16 mouse cellular contexts compared by ENCODE assay signal in genomic region chr2:35486981-35487655, GRCm38 (mm10). TPM values are rescaled to one million over a fixed set of nuclear protein-coding genes. Genes with fewer than 3 reads are reported as not detected.
DNase-seq lines count a peak whose midpoint lies in the region; ATAC-seq and TF ChIP-seq lines count a peak whose summit lies in the region.
"Had no signal": no experiment of that assay in that cellular context is flagged by ENCODE, and none has a peak within 500 bp of the region (broad histone marks: within the 10 kb centered on the region; RNA-seq: fewer than 3 reads in every experiment).

No protein-coding gene starts in this region.

- no peaks in the 10 kb centered on the region for H3K27me3 ChIP-seq in liver, embryonic 13.5 days
- H3K27me3 ChIP-seq in liver, postnatal 0 days (ENCODE audit: insufficient read depth, low read length) = no peaks in the 10 kb centered on the region
- H3K27me3 ChIP-seq in C2C12 (ENCODE audit: control insufficient read depth, insufficient read depth, insufficient read length) = no peaks in the 10 kb centered on the region

- no peak for TF ChIP-seq EP300 in liver, postnatal 0 days (IDR thresholded peaks at IDR 0.05; ENCODE audit: low read depth)

- no peak overlapping the region for H3K4me3 ChIP-seq in liver, embryonic 13.5 days (replicated peaks)
- H3K4me3 ChIP-seq in liver, postnatal 0 days (ENCODE audit: low read depth, low read length) = no peak overlapping the region
- H3K4me3 ChIP-seq in C2C12 (ENCODE audit: insufficient read depth, poor library complexity, severe bottlenecking) = no peak overlapping the region
- H3K4me3 ChIP-seq: erythroblast, embryonic 14.5 days had no signal

- H3K4me1 ChIP-seq in liver, embryonic 13.5 days (replicated peaks) = peaks cover 37% of the 10 kb centered on the region
- peaks cover 13% of the 10 kb centered on the region; the same call in 1 of the 2 replicates for H3K4me1 ChIP-seq in liver, postnatal 0 days (ENCODE audit: insufficient read depth)

- no peak overlapping the region; the same call in 1 of the 2 replicates for H3K27ac ChIP-seq in liver, embryonic 13.5 days
- H3K27ac ChIP-seq in liver, postnatal 0 days (ENCODE audit: low read depth) = no peak overlapping the region
- H3K27ac ChIP-seq: hindbrain, embryonic 14.5 days had no signal

- no peaks in the 10 kb centered on the region for H3K79me3 ChIP-seq in C2C12 (ENCODE audit: low read depth)

- 0 out of 2 replicates have a peak, but pooled peaks have one; percentile 15 for ATAC-seq in liver, embryonic 13.5 days (ENCODE audit: low read depth)
- ATAC-seq in liver, postnatal 0 days = no peak
- ATAC-seq in granulocyte monocyte progenitor cell, adult 5-6 weeks (replicated peaks; ENCODE audit: poor library complexity, severe bottlenecking) = peak; percentile 53

- H3K36me3 ChIP-seq in liver, embryonic 13.5 days = no peaks in the 10 kb centered on the region
- H3K36me3 ChIP-seq in liver, postnatal 0 days (replicated peaks; ENCODE audit: insufficient read depth, low read length) = no peaks in the 10 kb centered on the region
- no peaks in the 10 kb centered on the region for H3K36me3 ChIP-seq in C2C12 (ENCODE audit: control insufficient read depth, insufficient read depth)

- TF ChIP-seq CTCF in liver, postnatal 0 days (IDR thresholded peaks at IDR 0.05; ENCODE audit: low read depth) = no peak
- TF ChIP-seq CTCF in C2C12 (IDR thresholded peaks at IDR 0.05; ENCODE audit: control insufficient read depth, insufficient read depth, insufficient read length) = no peak

- H3K79me2 ChIP-seq in C2C12 (ENCODE audit: control insufficient read depth, insufficient read depth) = no peaks in the 10 kb centered on the region

- no peak overlapping the region for H3ac ChIP-seq in C2C12 (ENCODE audit: control insufficient read depth, insufficient read length, low read depth)

- DNase-seq in liver, embryonic 13.5 days = no peak
- DNase-seq in liver, postnatal 0 days = no peak
- DNase-seq in NIH3T3 (ENCODE audit: low read depth) = peak; percentile 87
- no peak for DNase-seq in spleen, postnatal 10 days (ENCODE audit: low spot score in 2 of 2)
- no peak for DNase-seq in urinary bladder, adult 18-20 months (ENCODE audit: low spot score in 2 of 2)
- DNase-seq: adrenal gland, adult 8-10 months; cerebellum, postnatal 14 days; kidney, adult 11 months; kidney, postnatal 36 days; liver; lung, postnatal 14 days; right cerebral cortex, postnatal 25 days had no signal

- H3K4me2 ChIP-seq in liver, embryonic 13.5 days = no peak overlapping the region
- no peak overlapping the region for H3K4me2 ChIP-seq in liver, postnatal 0 days (ENCODE audit: low read depth, low read length)
- H3K4me2 ChIP-seq: hindbrain, embryonic 14.5 days had no signal

- no peak overlapping the region for H3K9ac ChIP-seq in liver, embryonic 13.5 days
- no peak overlapping the region for H3K9ac ChIP-seq in liver, postnatal 0 days (replicated peaks)
- H3K9ac ChIP-seq: hindbrain, embryonic 14.5 days had no signal

- no peaks in the 10 kb centered on the region for H3K9me3 ChIP-seq in liver, embryonic 13.5 days (replicated peaks)
- no peaks in the 10 kb centered on the region for H3K9me3 ChIP-seq in liver, postnatal 0 days (ENCODE audit: low read length)

- 11% methylated on average over 5 of the region's 5 CpGs for WGBS in liver, embryonic 13.5 days (ENCODE audit: insufficient replicate concordance)
- 16% methylated on average over 5 of the region's 5 CpGs for WGBS in liver, postnatal 0 days (ENCODE audit: insufficient replicate concordance)

TF ChIP-seq in C2C12, 6 proteins besides CTCF, POLR2A, EP300 and RAD21:
- TF ChIP-seq MYOD1 (IDR thresholded peaks at IDR 0.05; ENCODE audit: control insufficient read depth, insufficient read length, low read depth) = peak; percentile 27
- no peak for TF ChIP-seq FOSL1 (IDR thresholded peaks at IDR 0.05; ENCODE audit: insufficient read depth, low read length, poor library complexity, severe bottlenecking)
- TF ChIP-seq CEBPB (IDR thresholded peaks at IDR 0.05; ENCODE audit: low read depth) = no peak
TF ChIP-seq in C2C12: peak in this region for 1.

RNA-seq across cellular contexts. Expression of gene Ggta1, which starts 24.1 kb away (rescaled TPM):
- 7.8 and 9.4 TPM in 2 replicates for polyA plus RNA-seq in liver, embryonic 13.5 days (2015; fragmentation: Nextera tagmentation; extraction: Ambion mirVana)
- polyA plus RNA-seq in liver, postnatal 0 days (2015; fragmentation: Nextera tagmentation; extraction: Ambion mirVana) = 5.2 and 6.2 TPM in 2 replicates
- 7.1 TPM for polyA plus RNA-seq in C2C12 (2012; fragmentation: generic; extraction: Trizol)
- 37.2 and 49.6 TPM in 2 replicates for total RNA-seq in granulocyte monocyte progenitor cell, adult 5-6 weeks (2014; fragmentation: Nextera tagmentation)
- 72.8 and 82.4 TPM in 2 replicates for total RNA-seq in granulocyte monocyte progenitor cell, adult 5-6 weeks (2017)
